Mouse (Mus musculus) midbrain, embryonic 15.5 days (tissue): Measurements from ENCODE around the gene Msi2. TPM values are rescaled to one million over a fixed set of nuclear protein-coding genes. Genes with fewer than 3 reads are reported as not detected.

Experiments used
- ATAC-seq: fragments of 200-750 bp; cut with Nextera tagmentation; replicated peaks from 2 replicates; pipeline ENCODE4 v1.8.0; 2017; ENCODE audit warnings: moderate TSS enrichment
- H3K27ac ChIP-seq: fragments of 300-500 bp; sonication (generic); 2 replicates; pipeline ENCODE4 v1.5.1; 2015; ENCODE audit warnings: mild to moderate bottlenecking, inconsistent platforms
- H3K27me3 ChIP-seq: fragments of 300-500 bp; sonication (generic); replicated peaks from 2 replicates; pipeline ENCODE4 v1.6.1; 2015; ENCODE audit warnings: inconsistent platforms
- H3K36me3 ChIP-seq: fragments of 300-500 bp; sonication (generic); replicated peaks from 2 replicates; pipeline ENCODE4 v1.6.1; 2015; ENCODE audit warnings: inconsistent platforms
- H3K4me1 ChIP-seq: fragments of 300-500 bp; sonication (generic); 2 replicates; pipeline ENCODE4 v1.6.1; 2015; ENCODE audit warnings: inconsistent platforms
- H3K4me2 ChIP-seq: fragments of 300-500 bp; sonication (generic); 2 replicates; pipeline ENCODE4 v1.6.1; 2015; ENCODE audit warnings: inconsistent platforms, mild to moderate bottlenecking, moderate library complexity
- H3K4me3 ChIP-seq: fragments of 300-500 bp; sonication (generic); 2 replicates; pipeline ENCODE4 v1.5.1; 2015; ENCODE audit warnings: mild to moderate bottlenecking, inconsistent platforms
- H3K9ac ChIP-seq: fragments of 300-500 bp; sonication (generic); 2 replicates; pipeline ENCODE4 v1.6.1; 2015; ENCODE audit warnings: mild to moderate bottlenecking, inconsistent platforms
- H3K9me3 ChIP-seq: fragments of 300-500 bp; sonication (generic); 2 replicates; pipeline ENCODE4 v1.6.1; 2016; ENCODE audit warnings: inconsistent platforms
- WGBS: fragments of 180-500 bp; shearing (Covaris S2); methylation state at CpG from one replicate; pipeline ENCODE4 v1.1.7; 2015; ENCODE audit warnings: mixed read lengths; 5-methylcytosine and 5-hydroxymethylcytosine counted together
- polyA plus RNA-seq: library from polyadenylated mRNA; unstranded; fragments of >200 nt; fragmentation: Nextera tagmentation; extraction: Ambion mirVana; gene quantifications from 2 replicates; pipeline ENCODE4 v1.2.1, GENCODE M21; 2015

Gene Msi2
- polyA plus RNA-seq, 1 experiment from 2014 or later = 33.6 TPM

GRCm38 (mm10) chr11:88617380-88617779, 100.9 kb downstream of the Msi2 start:
- peaks cover 52% of the 10 kb centered on the region for H3K4me1 ChIP-seq
- H3K36me3 ChIP-seq = no peaks in the 10 kb centered on the region
- H3K4me3 ChIP-seq = no peak overlapping the region
- H3K9ac ChIP-seq = no peak overlapping the region
- H3K4me2 ChIP-seq = no peak overlapping the region
- peak overlapping the region; percentile 52 for H3K27ac ChIP-seq
- no peak for ATAC-seq
- H3K9me3 ChIP-seq = no peaks in the 10 kb centered on the region
- no peaks in the 10 kb centered on the region for H3K27me3 ChIP-seq
- 80% methylated on average over 11 of the region's 11 CpGs for WGBS

- Histone ChIP-seq H3K9me3 (no peaks in the 10 kb centered on the region), H3K4me3 (no peak overlapping the region), H3K36me3 (no peaks in the 10 kb centered on the region), H3K9ac (no peak overlapping the region), H3K4me1 (peaks cover 43% of the 10 kb centered on the region), H3K27ac (no peak overlapping the region), H3K27me3 (no peaks in the 10 kb centered on the region), H3K4me2 (no peak overlapping the region)
- 92% methylated on average over 11 of the region's 11 CpGs for WGBS
- ATAC-seq = no peak
Measured at GRCm38 (mm10) chr11:88614527-88615305, 103.6 kb downstream of the Msi2 start.

GRCm38 (mm10) chr11:88613771-88614526, 104.4 kb downstream of the Msi2 start:
- H3K9ac ChIP-seq = no peak overlapping the region
- no peaks in the 10 kb centered on the region for H3K36me3 ChIP-seq
- H3K4me1 ChIP-seq = peaks cover 41% of the 10 kb centered on the region
- H3K4me2 ChIP-seq = no peak overlapping the region
- H3K9me3 ChIP-seq = no peaks in the 10 kb centered on the region
- peak overlapping the region; percentile 34 for H3K27ac ChIP-seq
- ATAC-seq = no peak
- H3K4me3 ChIP-seq = no peak overlapping the region
- H3K27me3 ChIP-seq = no peaks in the 10 kb centered on the region
- WGBS = 74% methylated on average over 11 of the region's 11 CpGs

- Histone ChIP-seq H3K4me1 (peaks cover 33% of the 10 kb centered on the region), H3K9ac (no peak overlapping the region), H3K27me3 (no peaks in the 10 kb centered on the region), H3K4me3 (no peak overlapping the region), H3K9me3 (no peaks in the 10 kb centered on the region), H3K27ac (peak overlapping the region; percentile 34; the same call in 1 of the 2 replicates), H3K36me3 (no peaks in the 10 kb centered on the region), H3K4me2 (no peak overlapping the region)
- 44% methylated on average over 6 of the region's 6 CpGs for WGBS
- no peak for ATAC-seq
Measured at GRCm38 (mm10) chr11:88613008-88613407, 105.3 kb downstream of the Msi2 start.

GRCm38 (mm10) chr11:88612141-88612540, 106.2 kb downstream of the Msi2 start:
- H3K36me3 ChIP-seq = no peaks in the 10 kb centered on the region
- peaks cover 38% of the 10 kb centered on the region for H3K4me1 ChIP-seq
- no peak overlapping the region for H3K4me3 ChIP-seq
- H3K9me3 ChIP-seq = no peaks in the 10 kb centered on the region
- H3K27ac ChIP-seq = no peak overlapping the region
- no peak overlapping the region for H3K4me2 ChIP-seq
- H3K27me3 ChIP-seq = no peaks in the 10 kb centered on the region
- 94% methylated on average over 7 of the region's 7 CpGs for whole genome bisulfite sequencing
- no peak overlapping the region for H3K9ac ChIP-seq
- no peak for ATAC-seq

- H3K36me3 ChIP-seq = no peaks in the 10 kb centered on the region
- peaks cover 48% of the 10 kb centered on the region for H3K4me1 ChIP-seq
- no peak overlapping the region for H3K27ac ChIP-seq
- H3K4me3 ChIP-seq = no peak overlapping the region
- WGBS = 92% methylated on average over 6 of the region's 6 CpGs
- H3K9ac ChIP-seq = no peak overlapping the region
- ATAC-seq = no peak
- H3K4me2 ChIP-seq = no peak overlapping the region
- no peaks in the 10 kb centered on the region for H3K27me3 ChIP-seq
- H3K9me3 ChIP-seq = no peaks in the 10 kb centered on the region
Measured at GRCm38 (mm10) chr11:88610809-88611208, 107.5 kb downstream of the Msi2 start.

GRCm38 (mm10) chr11:88610112-88610511, 108.2 kb downstream of the Msi2 start:
- WGBS = 97% methylated on average over 1 of the region's 1 CpGs

GRCm38 (mm10) chr11:88608584-88608983, 109.7 kb downstream of the Msi2 start:
- Histone ChIP-seq H3K27me3 (no peaks in the 10 kb centered on the region), H3K36me3 (no peaks in the 10 kb centered on the region; the same call in 1 of the 2 replicates), H3K4me3 (no peak overlapping the region), H3K4me2 (no peak overlapping the region), H3K9ac (no peak overlapping the region), H3K27ac (no peak overlapping the region), H3K4me1 (peaks cover 47% of the 10 kb centered on the region), H3K9me3 (no peaks in the 10 kb centered on the region)
- ATAC-seq = no peak
- WGBS = 71% methylated on average over 4 of the region's 4 CpGs

More at GRCm38 (mm10) chr11:88610112-88610511, 108.2 kb downstream of the Msi2 start:
- Histone ChIP-seq H3K9me3 (no peaks in the 10 kb centered on the region), H3K27ac (no peak overlapping the region), H3K4me3 (no peak overlapping the region), H3K4me1 (peaks cover 54% of the 10 kb centered on the region), H3K27me3 (no peaks in the 10 kb centered on the region), H3K9ac (no peak overlapping the region), H3K4me2 (no peak overlapping the region), H3K36me3 (no peaks in the 10 kb centered on the region)
- ATAC-seq = no peak

- no peaks in the 10 kb centered on the region for H3K9me3 ChIP-seq
- H3K27ac ChIP-seq = no peak overlapping the region
- H3K4me1 ChIP-seq = peaks cover 39% of the 10 kb centered on the region
- ATAC-seq = peak; percentile 60; the same call in 1 of the 2 replicates
- no peak overlapping the region for H3K4me2 ChIP-seq
- H3K36me3 ChIP-seq = no peaks in the 10 kb centered on the region; the same call in 1 of the 2 replicates
- no peaks in the 10 kb centered on the region for H3K27me3 ChIP-seq
- WGBS = 65% methylated on average over 12 of the region's 12 CpGs
- H3K9ac ChIP-seq = no peak overlapping the region
- no peak overlapping the region for H3K4me3 ChIP-seq
Measured at GRCm38 (mm10) chr11:88607725-88608383, 110.5 kb downstream of the Msi2 start.

- Histone ChIP-seq H3K27me3 (no peaks in the 10 kb centered on the region), H3K4me1 (peaks cover 37% of the 10 kb centered on the region), H3K4me3 (no peak overlapping the region), H3K27ac (no peak overlapping the region), H3K9me3 (no peaks in the 10 kb centered on the region), H3K36me3 (no peaks in the 10 kb centered on the region; the same call in 1 of the 2 replicates), H3K4me2 (no peak overlapping the region), H3K9ac (no peak overlapping the region)
- WGBS = 68% methylated on average over 6 of the region's 6 CpGs
- ATAC-seq = no peak
Measured at GRCm38 (mm10) chr11:88605771-88606170, 112.5 kb downstream of the Msi2 start.

GRCm38 (mm10) chr11:88605098-88605525, 113.2 kb downstream of the Msi2 start:
- H3K27me3 ChIP-seq = no peaks in the 10 kb centered on the region
- WGBS = 56% methylated on average over 12 of the region's 12 CpGs
- H3K27ac ChIP-seq = no peak overlapping the region
- no peak for ATAC-seq
- H3K9ac ChIP-seq = no peak overlapping the region
- no peaks in the 10 kb centered on the region; the same call in 1 of the 2 replicates for H3K36me3 ChIP-seq
- H3K9me3 ChIP-seq = no peaks in the 10 kb centered on the region
- no peak overlapping the region for H3K4me2 ChIP-seq
- H3K4me3 ChIP-seq = no peak overlapping the region
- H3K4me1 ChIP-seq = peaks cover 37% of the 10 kb centered on the region

GRCm38 (mm10) chr11:88604635-88605034, 113.7 kb downstream of the Msi2 start:
- ATAC-seq = no peak
- Histone ChIP-seq H3K27me3 (no peaks in the 10 kb centered on the region), H3K36me3 (no peaks in the 10 kb centered on the region; the same call in 1 of the 2 replicates), H3K4me1 (peaks cover 37% of the 10 kb centered on the region), H3K27ac (peak overlapping the region; percentile 31; the same call in 1 of the 2 replicates), H3K4me3 (no peak overlapping the region), H3K9me3 (no peaks in the 10 kb centered on the region), H3K4me2 (no peak overlapping the region), H3K9ac (no peak overlapping the region)
- WGBS = 49% methylated on average over 2 of the region's 2 CpGs
